Mouse (Mus musculus): ENCODE measurements around the gene Stab1.

DNA sequence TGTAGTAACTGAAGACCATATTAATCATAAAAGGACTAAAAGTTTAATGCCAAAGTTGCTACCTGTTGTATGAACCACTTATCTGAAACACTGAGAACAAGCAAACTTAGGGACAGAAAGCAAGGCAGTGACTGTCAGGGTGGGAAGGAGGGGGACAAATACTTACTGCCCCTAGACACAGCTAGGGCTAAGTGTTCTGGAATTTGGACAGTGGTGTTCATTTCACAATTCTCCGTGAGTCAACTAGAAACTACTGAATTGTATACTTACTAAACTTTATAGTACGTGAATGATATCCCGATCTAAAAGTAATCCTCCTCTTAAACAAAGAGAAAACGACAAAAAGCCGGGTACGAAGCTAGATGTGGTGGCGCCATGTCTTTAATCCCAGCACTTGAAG is 31.2 kb upstream of the Stab1 start:
- no peak for TF ChIP-seq CTCF (IDR thresholded peaks at IDR 0.05; ENCODE audit: insufficient read depth, low read length)
- TF ChIP-seq POLR2A (IDR thresholded peaks at IDR 0.05; ENCODE audit: borderline replicate concordance, extremely low read depth, low read depth, low read length) = no peak

Measured in lung, adult 2 months (tissue).